Mouse (Mus musculus) hindbrain, embryonic 14.5 days (tissue): Measurements from ENCODE around the gene Moap1. TPM values are rescaled to one million over a fixed set of nuclear protein-coding genes. Genes with fewer than 3 reads are reported as not detected.

ENCODE experiments used
- ATAC-seq: fragments of 200-750 bp; cut with Nextera tagmentation; 2 replicates; pipeline ENCODE4 v1.8.0; 2017; ENCODE audit warnings: moderate number of reproducible peaks, mild to moderate bottlenecking, moderate TSS enrichment, moderate library complexity; ENCODE audit not compliant: low FRiP score
- DNase-seq: peaks from one replicate; pipeline ENCODE4 v3.0.0-alpha.2; 2015; ENCODE audit warnings: low spot score
- H3K27ac ChIP-seq: fragments of 300-500 bp; sonication (generic); 2 replicates; pipeline ENCODE4 v1.5.1; 2014; ENCODE audit warnings: mild to moderate bottlenecking, moderate library complexity
- H3K27me3 ChIP-seq: fragments of 300-500 bp; sonication (generic); 2 replicates; pipeline ENCODE4 v1.6.1; 2014; ENCODE audit warnings: mild to moderate bottlenecking, low read length, mixed read lengths; ENCODE audit not compliant: control insufficient read depth, insufficient read depth
- H3K36me3 ChIP-seq: fragments of 300-500 bp; sonication (generic); replicated peaks from 2 replicates; pipeline ENCODE4 v1.6.1; 2014; ENCODE audit not compliant: control insufficient read depth, insufficient read depth
- H3K4me1 ChIP-seq: fragments of 300-500 bp; sonication (generic); replicated peaks from 2 replicates; pipeline ENCODE4 v1.6.1; 2014; ENCODE audit warnings: antibody characterized with exemption, low read length, mixed read lengths; ENCODE audit not compliant: control insufficient read depth, insufficient read depth
- H3K4me2 ChIP-seq: fragments of 300-500 bp; sonication (generic); replicated peaks from 2 replicates; pipeline ENCODE4 v1.6.1; 2014; ENCODE audit warnings: mild to moderate bottlenecking, moderate library complexity
- H3K4me3 ChIP-seq: fragments of 300-500 bp; sonication (generic); replicated peaks from 2 replicates; pipeline ENCODE4 v1.5.1; 2014; ENCODE audit warnings: mild to moderate bottlenecking, low read length
- H3K9ac ChIP-seq: fragments of 300-500 bp; sonication (generic); 2 replicates; pipeline ENCODE4 v1.6.1; 2014
- H3K9me3 ChIP-seq: fragments of 300-500 bp; sonication (generic); 2 replicates; pipeline ENCODE4 v1.6.1; 2016; ENCODE audit warnings: low read length; ENCODE audit not compliant: control insufficient read depth
- WGBS: fragments of 180-500 bp; shearing (Covaris S2); extraction: QIAGEN DNeasy Blood & Tissue Kit; methylation state at CpG from one replicate; pipeline ENCODE4 v1.1.7; 2014; 5-methylcytosine and 5-hydroxymethylcytosine counted together
- polyA plus RNA-seq: library from polyadenylated mRNA; unstranded; fragments of >200 nt; fragmentation: Nextera tagmentation; extraction: Ambion mirVana; gene quantifications from 2 replicates; pipeline ENCODE4 v1.2.1, GENCODE M21; 2014

Moap1 gene
- polyA plus RNA-seq, 1 experiment from 2014 or later: 64.6 TPM

GRCm38 (mm10) chr12:102713153-102713865, 30.2 kb downstream of the Moap1 start:
- H3K27me3 ChIP-seq: no peaks in the 10 kb centered on the region
- ATAC-seq (no peak), DNase-seq (no peak)
- no peak overlapping the region for H3K9ac ChIP-seq
- no peak overlapping the region for H3K4me3 ChIP-seq
- H3K9me3 ChIP-seq: no peaks in the 10 kb centered on the region
- no peaks in the 10 kb centered on the region for H3K4me1 ChIP-seq
- 83% methylated on average over 20 of the region's 20 CpGs for WGBS
- no peak overlapping the region for H3K27ac ChIP-seq
- no peaks in the 10 kb centered on the region for H3K36me3 ChIP-seq
- no peak overlapping the region for H3K4me2 ChIP-seq

- Histone ChIP-seq H3K4me1 (no peaks in the 10 kb centered on the region), H3K27me3 (no peaks in the 10 kb centered on the region), H3K36me3 (no peaks in the 10 kb centered on the region), H3K9me3 (no peaks in the 10 kb centered on the region), H3K4me3 (no peak overlapping the region), H3K27ac (no peak overlapping the region), H3K9ac (no peak overlapping the region), H3K4me2 (no peak overlapping the region)
- DNase-seq (no peak), ATAC-seq (no peak)
- 57% methylated on average over 4 of the region's 4 CpGs for WGBS
These were observed 32.5 kb downstream of the Moap1 start for GRCm38 (mm10) chr12:102710851-102711375.

GRCm38 (mm10) chr12:102709896-102710295, 33.6 kb downstream of the Moap1 start:
- ATAC-seq: no peak
- DNase-seq: no peak
- Histone ChIP-seq H3K27ac (no peak overlapping the region), H3K4me3 (no peak overlapping the region), H3K36me3 (no peaks in the 10 kb centered on the region), H3K27me3 (no peaks in the 10 kb centered on the region), H3K9ac (no peak overlapping the region), H3K9me3 (no peaks in the 10 kb centered on the region), H3K4me1 (no peaks in the 10 kb centered on the region), H3K4me2 (no peak overlapping the region)
- 91% methylated on average over 5 of the region's 5 CpGs for WGBS

GRCm38 (mm10) chr12:102708220-102708619, 35.2 kb downstream of the Moap1 start:
- H3K4me3 ChIP-seq: no peak overlapping the region
- H3K9me3 ChIP-seq: no peaks in the 10 kb centered on the region
- no peaks in the 10 kb centered on the region for H3K36me3 ChIP-seq
- 69% methylated on average over 11 of the region's 11 CpGs for WGBS
- ATAC-seq (no peak), DNase-seq (no peak)
- H3K27me3 ChIP-seq: no peaks in the 10 kb centered on the region
- no peak overlapping the region for H3K4me2 ChIP-seq
- no peak overlapping the region for H3K27ac ChIP-seq
- peaks cover 11% of the 10 kb centered on the region for H3K4me1 ChIP-seq
- no peak overlapping the region for H3K9ac ChIP-seq

- H3K27me3 ChIP-seq: no peaks in the 10 kb centered on the region
- no peak overlapping the region for H3K4me3 ChIP-seq
- DNase-seq: no peak
- ATAC-seq: no peak
- no peak overlapping the region for H3K27ac ChIP-seq
- no peaks in the 10 kb centered on the region for H3K9me3 ChIP-seq
- WGBS: 89% methylated on average over 10 of the region's 10 CpGs
- peaks cover 24% of the 10 kb centered on the region for H3K4me1 ChIP-seq
- H3K4me2 ChIP-seq: no peak overlapping the region
- H3K36me3 ChIP-seq: no peaks in the 10 kb centered on the region
- no peak overlapping the region for H3K9ac ChIP-seq
These were observed 36.5 kb downstream of the Moap1 start for GRCm38 (mm10) chr12:102706833-102707463.

GRCm38 (mm10) chr12:102705906-102706640, 37.4 kb downstream of the Moap1 start:
- Histone ChIP-seq H3K9ac (peak overlapping the region; percentile 72; the same call in 1 of the 2 replicates), H3K27ac (peak overlapping the region; percentile 90; the same call in 1 of the 2 replicates)
- 74% methylated on average over 6 of the region's 6 CpGs for WGBS

GRCm38 (mm10) chr12:102705216-102705871, 38.1 kb downstream of the Moap1 start:
- DNase-seq (peak; percentile 91), ATAC-seq (peak; percentile 79)
- peak overlapping the region; percentile 90 for H3K27ac ChIP-seq
- H3K27me3 ChIP-seq: no peaks in the 10 kb centered on the region
- H3K4me2 ChIP-seq: peak overlapping the region; percentile 80
- no peaks in the 10 kb centered on the region for H3K9me3 ChIP-seq
- H3K36me3 ChIP-seq: no peaks in the 10 kb centered on the region
- H3K4me3 ChIP-seq: peak overlapping the region; percentile 65
- peaks cover 26% of the 10 kb centered on the region for H3K4me1 ChIP-seq
- peak overlapping the region; percentile 72 for H3K9ac ChIP-seq
- 1% methylated on average over 45 of the region's 45 CpGs for WGBS

More at GRCm38 (mm10) chr12:102705906-102706640, 37.4 kb downstream of the Moap1 start:
- Histone ChIP-seq H3K36me3 (no peaks in the 10 kb centered on the region), H3K4me1 (peaks cover 26% of the 10 kb centered on the region), H3K4me3 (peak overlapping the region; percentile 65; the same call in 1 of the 2 replicates), H3K9me3 (no peaks in the 10 kb centered on the region), H3K27me3 (no peaks in the 10 kb centered on the region), H3K4me2 (peak overlapping the region; percentile 80)
- DNase-seq: no peak
- no peak for ATAC-seq

GRCm38 (mm10) chr12:102704457-102705198, 38.8 kb downstream of the Moap1 start, which contains the start of gene Itpk1:
Gene Itpk1 (minus strand): TSS chr12:102704930.
- H3K9ac ChIP-seq: peak within 1 kb of the TSS; percentile 72
- no peaks in the 10 kb centered on the region for H3K36me3 ChIP-seq
- DNase-seq: peak; percentile 72
- peaks cover 29% of the 10 kb centered on the region for H3K4me1 ChIP-seq
- peak within 1 kb of the TSS; percentile 80 for H3K4me2 ChIP-seq
- peak; percentile 86 for ATAC-seq
- peak within 1 kb of the TSS; percentile 90 for H3K27ac ChIP-seq
- no peaks in the 10 kb centered on the region for H3K9me3 ChIP-seq
- H3K4me3 ChIP-seq: peak within 1 kb of the TSS; percentile 65
- no peaks in the 10 kb centered on the region for H3K27me3 ChIP-seq
- under 1% methylated on average over 43 of the region's 105 CpGs for WGBS
